Mouse (Mus musculus) liver, adult 2 months (tissue): ENCODE measurements around the gene Scube3. TPM values are rescaled to one million over a fixed set of nuclear protein-coding genes. Genes with fewer than 3 reads are reported as not detected.

Source experiments
- DNase-seq: peaks from one replicate; pipeline ENCODE4 v3.0.0-alpha.2; 2011; ENCODE audit warnings: low read depth, low spot score; ENCODE audit errors: extremely low read depth
- H3K27ac ChIP-seq: fragments of 200-500 bp; replicated peaks from 2 replicates; pipeline ENCODE4 v1.5.1; 2012; ENCODE audit warnings: low read depth, mild to moderate bottlenecking, control low read depth, inconsistent platforms, low read length; ENCODE audit not compliant: insufficient read depth
- H3K27me3 ChIP-seq: fragments of 200-500 bp; 2 replicates; pipeline ENCODE4 v1.6.1; 2012; ENCODE audit warnings: mild to moderate bottlenecking, moderate library complexity, low read length, inconsistent platforms; ENCODE audit not compliant: control insufficient read depth, insufficient read depth
- H3K36me3 ChIP-seq: fragments of 200-500 bp; 2 replicates; pipeline ENCODE4 v1.6.1; 2012; ENCODE audit warnings: low read length, inconsistent platforms; ENCODE audit not compliant: control insufficient read depth, insufficient read depth
- H3K4me1 ChIP-seq: fragments of 200-500 bp; 2 replicates; pipeline ENCODE4 v1.6.1; 2011; ENCODE audit warnings: low read length; ENCODE audit not compliant: control insufficient read depth, insufficient read depth
- H3K4me3 ChIP-seq: fragments of 200-500 bp; 2 replicates; pipeline ENCODE4 v1.5.1; 2011; ENCODE audit warnings: low read depth, mild to moderate bottlenecking, control low read depth, low read length, moderate library complexity; ENCODE audit not compliant: insufficient read depth
- H3K79me2 ChIP-seq: fragments of 200-500 bp; 2 replicates; pipeline ENCODE4 v1.6.1; 2012; ENCODE audit warnings: inconsistent platforms, mild to moderate bottlenecking, low read length, moderate library complexity; ENCODE audit not compliant: control insufficient read depth, insufficient read depth
- H3K9ac ChIP-seq: fragments of 200-500 bp; 2 replicates; pipeline ENCODE4 v1.6.1; 2012; ENCODE audit warnings: low read depth, mild to moderate bottlenecking, control low read depth, inconsistent platforms, low read length
- CTCF ChIP-seq: fragments of 200-500 bp; IDR thresholded peaks from 2 replicates; pipeline ENCODE4 v1.5.1; 2011; ENCODE audit warnings: low read depth, low read length, control low read depth
- POLR2A ChIP-seq: fragments of 200-500 bp; IDR thresholded peaks from 2 replicates; pipeline ENCODE4 v1.6.1; 2011; ENCODE audit warnings: low read length, control low read depth; ENCODE audit not compliant: insufficient read depth; ENCODE audit errors: extremely low read depth
- WGBS: fragments of 180-500 bp; shearing (Covaris S2); methylation state at CpG from one replicate; pipeline ENCODE4 v1.1.7; 2018; 5-methylcytosine and 5-hydroxymethylcytosine counted together
- polyA plus RNA-seq: library from polyadenylated mRNA; depleted of rRNA; stranded (reverse); fragments of >200 nt; gene quantifications from 2 replicates; pipeline ENCODE4 v1.2.3, GENCODE M21; 2012
- total RNA-seq: library from RNA; depleted of rRNA; stranded (reverse); fragments of >200 nt; gene quantifications from 2 replicates; pipeline ENCODE4 v1.2.3, GENCODE M21; 2014

Scube3 gene
- total and polyA plus RNA-seq, 2 experiments = 0.06 TPM; not detected in 1

GRCm38 (mm10) chr17:28136266-28136665 is 5.7 kb upstream of the Scube3 start:
- DNase-seq = no peak
- no peak overlapping the region for H3K27ac ChIP-seq
- no peak overlapping the region for H3K4me3 ChIP-seq
- 53% methylated on average over 5 of the region's 5 CpGs for WGBS
- H3K4me1 ChIP-seq = no peaks in the 10 kb centered on the region
- H3K9ac ChIP-seq = no peak overlapping the region
- H3K79me2 ChIP-seq = no peaks in the 10 kb centered on the region
- no peaks in the 10 kb centered on the region for H3K27me3 ChIP-seq
- TF ChIP-seq POLR2A (no peak), CTCF (no peak)
- H3K36me3 ChIP-seq = no peaks in the 10 kb centered on the region

- 89% methylated on average over 8 of the region's 8 CpGs for WGBS
- H3K4me3 ChIP-seq = no peak overlapping the region
- no peaks in the 10 kb centered on the region for H3K4me1 ChIP-seq
- H3K79me2 ChIP-seq = no peaks in the 10 kb centered on the region
- DNase-seq = no peak
- no peak overlapping the region for H3K27ac ChIP-seq
- H3K9ac ChIP-seq = no peak overlapping the region
- H3K27me3 ChIP-seq = peaks cover 12% of the 10 kb centered on the region; the same call in 1 of the 2 replicates
- H3K36me3 ChIP-seq = no peaks in the 10 kb centered on the region
- TF ChIP-seq POLR2A (no peak), CTCF (no peak)
Observed at GRCm38 (mm10) chr17:28138013-28138412, 3.9 kb upstream of the Scube3 start.

DNA sequence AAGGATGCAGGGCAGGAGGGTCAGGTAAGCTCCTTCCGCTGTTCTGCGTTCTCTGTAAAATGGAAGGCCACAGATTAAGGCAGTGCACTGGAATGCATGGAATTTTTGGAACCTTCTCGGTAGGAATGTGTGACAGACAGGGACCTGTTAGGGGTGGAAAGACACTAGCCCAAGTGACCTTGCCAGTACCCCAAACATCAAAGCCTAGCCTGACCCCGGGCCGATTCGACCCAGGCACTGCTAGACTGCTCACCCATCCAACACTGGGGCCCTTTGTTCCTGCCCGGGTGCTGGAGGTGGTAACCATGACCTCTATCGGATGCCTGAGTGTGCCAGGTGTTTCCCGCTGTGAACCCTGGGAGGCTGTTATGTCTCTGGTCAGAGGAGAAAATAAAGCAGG is 3.3 kb upstream of the Scube3 start:
- Histone ChIP-seq H3K79me2 (no peaks in the 10 kb centered on the region), H3K9ac (no peak overlapping the region), H3K4me3 (no peak overlapping the region), H3K4me1 (no peaks in the 10 kb centered on the region), H3K27me3 (peaks cover 12% of the 10 kb centered on the region; the same call in 1 of the 2 replicates), H3K36me3 (no peaks in the 10 kb centered on the region), H3K27ac (no peak overlapping the region)
- no peak for DNase-seq
- TF ChIP-seq CTCF (no peak), POLR2A (no peak)
- WGBS = 61% methylated on average over 9 of the region's 9 CpGs

DNA sequence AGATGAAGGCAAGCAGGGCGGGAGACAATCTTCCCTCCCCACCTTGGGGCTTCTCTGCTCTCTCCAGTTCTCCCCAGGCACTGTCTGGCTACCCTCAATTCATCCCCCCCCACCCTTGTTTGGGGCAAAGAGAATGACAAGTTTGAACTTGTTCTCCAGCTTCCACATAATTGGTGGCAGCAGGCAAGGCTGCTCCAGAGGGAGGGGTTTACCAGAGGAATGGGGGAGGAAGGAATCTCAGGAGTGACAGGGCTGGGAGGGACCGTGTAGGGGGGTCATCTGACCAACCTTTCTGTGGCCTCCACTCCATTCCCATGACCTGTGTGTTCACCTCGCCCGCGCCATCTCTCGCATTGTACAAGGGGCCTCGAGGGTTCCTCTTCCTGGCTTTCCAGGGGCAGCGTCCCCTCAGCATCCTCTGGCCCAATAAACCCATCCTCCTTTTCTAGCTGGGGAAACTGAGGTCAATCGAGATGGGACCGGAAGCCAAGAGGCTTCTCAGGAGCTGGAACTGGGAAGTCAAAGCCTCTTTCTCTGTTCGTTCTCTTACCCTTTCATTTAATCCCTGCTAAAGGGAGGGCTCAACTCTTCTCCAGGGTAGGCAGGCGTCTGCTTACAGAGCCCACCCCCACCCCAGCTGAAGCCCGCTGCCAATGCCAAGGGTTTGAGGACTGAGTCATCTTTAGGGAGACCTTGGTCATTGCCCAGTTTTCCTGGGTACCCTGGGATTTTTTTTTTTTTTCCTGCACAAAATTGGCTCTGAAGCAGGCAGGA is 1.3 kb upstream of the Scube3 start:
- H3K9ac ChIP-seq = no peak overlapping the region
- no peaks in the 10 kb centered on the region for H3K4me1 ChIP-seq
- H3K36me3 ChIP-seq = no peaks in the 10 kb centered on the region
- peaks cover 12% of the 10 kb centered on the region; the same call in 1 of the 2 replicates for H3K27me3 ChIP-seq
- no peak overlapping the region for H3K27ac ChIP-seq
- H3K4me3 ChIP-seq = no peak overlapping the region
- TF ChIP-seq CTCF (no peak), POLR2A (no peak)
- no peak for DNase-seq
- H3K79me2 ChIP-seq = no peaks in the 10 kb centered on the region
- 41% methylated on average over 13 of the region's 13 CpGs for WGBS

- TF ChIP-seq CTCF = no peak
- TF ChIP-seq POLR2A = no peak
- Histone ChIP-seq H3K36me3 (no peaks in the 10 kb centered on the region), H3K27ac (no peak overlapping the region), H3K4me1 (no peaks in the 10 kb centered on the region), H3K4me3 (no peak overlapping the region), H3K9ac (no peak overlapping the region), H3K27me3 (peaks cover 12% of the 10 kb centered on the region; the same call in 1 of the 2 replicates), H3K79me2 (no peaks in the 10 kb centered on the region)
- 5% methylated on average over 15 of the region's 15 CpGs for WGBS
- no peak for DNase-seq
Observed at GRCm38 (mm10) chr17:28141205-28141650, 713 bp upstream of the Scube3 start.
